Mouse (Mus musculus) embryo, embryonic 9.5 days (tissue): ENCODE results near the gene Bcas1.

ENCODE experiments used
- DNase-seq: peaks from one replicate; pipeline ENCODE4 v3.0.0-alpha.2; 2017; ENCODE audit errors: extremely low spot score

Gene Bcas1

DNA sequence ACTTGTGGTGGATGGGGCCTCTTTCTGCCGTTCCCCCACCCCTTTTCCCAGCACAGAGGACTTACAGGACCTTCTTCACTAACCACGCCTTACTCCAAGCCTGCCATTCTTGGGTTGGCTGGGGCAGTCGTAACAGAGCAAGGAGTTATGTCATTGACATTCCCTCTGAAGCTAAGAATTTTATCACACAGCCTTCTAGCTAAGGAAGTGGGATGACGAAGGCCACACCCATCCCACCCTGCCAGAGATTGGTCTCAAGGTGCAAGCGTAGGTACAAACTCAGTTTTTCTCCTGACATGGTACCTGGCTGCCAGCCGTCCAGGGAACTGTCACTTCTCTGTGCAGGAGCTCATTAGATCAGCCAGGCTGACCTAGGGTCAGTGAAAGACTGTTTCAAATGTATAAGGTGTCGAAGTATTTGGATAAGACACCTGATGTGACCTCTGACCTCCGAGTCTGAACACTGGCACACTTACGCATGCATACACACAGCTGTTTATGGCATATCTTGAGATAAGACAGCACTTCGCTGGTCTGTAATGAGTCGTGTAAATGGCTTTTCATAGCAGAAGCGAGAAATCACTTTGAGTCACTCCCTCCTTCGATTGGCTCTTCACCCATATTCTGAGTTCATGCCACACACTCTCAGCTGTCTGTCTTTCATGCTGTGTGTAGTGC is 117.2 kb downstream of the Bcas1 start:
- DNase-seq = no peak

DNA sequence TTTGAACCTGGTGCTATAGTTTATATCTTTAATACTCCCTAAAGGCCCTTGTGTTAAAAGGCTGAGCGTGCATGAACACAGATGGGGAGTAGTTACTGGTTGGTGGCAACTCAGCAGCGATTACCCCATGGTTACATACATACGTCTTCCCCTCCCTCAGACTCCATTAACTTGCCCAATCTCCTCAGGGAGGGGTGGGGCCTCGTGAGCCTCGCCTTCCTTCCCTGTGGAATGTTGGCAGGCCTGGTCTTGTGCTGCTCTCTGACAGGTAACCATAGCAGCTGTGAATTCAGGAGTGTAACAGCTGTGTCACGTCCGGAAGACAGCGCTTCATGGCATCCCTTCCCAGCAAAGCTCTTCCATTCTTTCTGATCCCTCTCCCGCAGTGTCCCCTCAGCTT is 118.7 kb downstream of the Bcas1 start:
- DNase-seq = no peak

DNA sequence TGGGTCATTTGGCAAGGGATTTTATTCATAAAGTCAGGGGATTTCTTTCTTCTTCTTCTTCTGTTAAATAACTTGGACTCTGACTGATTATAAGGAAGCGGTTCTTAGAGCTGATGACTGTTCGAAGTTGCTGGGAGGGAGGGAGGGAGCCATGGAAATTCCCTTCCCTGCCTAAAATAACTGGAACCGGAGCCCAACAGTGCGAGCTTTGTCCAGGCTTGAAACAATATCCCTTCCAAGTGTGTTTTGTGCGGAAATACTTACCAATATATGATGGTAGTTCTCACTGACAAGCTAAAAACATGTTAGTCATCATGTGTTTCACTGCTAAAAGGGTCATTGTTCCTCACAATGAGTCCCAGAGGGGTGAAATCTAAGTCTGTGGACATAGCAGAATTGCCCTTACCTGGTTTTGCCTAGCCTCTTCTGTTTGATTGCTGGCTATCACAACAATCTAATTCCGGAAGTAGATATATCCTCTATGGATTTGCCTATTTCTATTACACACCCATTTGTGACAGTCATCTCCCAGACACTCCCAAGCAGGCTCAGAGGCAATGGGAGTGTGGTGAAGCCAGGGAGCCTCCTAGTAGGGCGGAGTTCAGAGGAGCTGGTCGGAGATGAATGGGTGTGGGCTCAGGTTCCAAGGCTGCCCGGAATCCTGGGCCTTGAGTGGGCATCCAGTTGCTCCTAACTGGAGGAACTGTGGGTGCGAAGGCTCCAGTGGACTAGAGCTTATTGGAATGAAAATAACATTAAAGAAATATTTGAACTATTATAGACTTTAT is 119.4 kb downstream of the Bcas1 start:
- no peak for DNase-seq

DNA sequence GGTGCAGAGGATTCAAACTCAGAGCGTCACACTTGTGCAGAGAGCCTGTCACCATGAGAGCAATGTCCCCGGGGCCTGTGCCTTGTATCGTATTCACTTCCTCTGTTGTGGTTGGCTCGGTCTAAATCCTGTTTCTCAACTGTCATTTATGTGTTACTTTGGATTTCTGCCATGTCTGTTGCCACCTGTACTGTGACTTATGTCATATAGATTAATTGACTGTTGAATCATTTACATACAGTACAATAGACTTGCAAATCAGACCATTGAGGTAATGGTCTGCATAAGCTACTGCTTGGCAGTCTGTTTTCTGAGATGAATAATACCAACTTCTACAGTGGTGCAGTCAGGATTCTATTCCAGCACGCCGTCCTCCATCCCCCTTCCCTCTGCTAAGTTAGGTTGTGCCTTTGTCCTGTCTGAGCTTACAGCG is 120.0 kb downstream of the Bcas1 start:
- DNase-seq = no peak

DNA sequence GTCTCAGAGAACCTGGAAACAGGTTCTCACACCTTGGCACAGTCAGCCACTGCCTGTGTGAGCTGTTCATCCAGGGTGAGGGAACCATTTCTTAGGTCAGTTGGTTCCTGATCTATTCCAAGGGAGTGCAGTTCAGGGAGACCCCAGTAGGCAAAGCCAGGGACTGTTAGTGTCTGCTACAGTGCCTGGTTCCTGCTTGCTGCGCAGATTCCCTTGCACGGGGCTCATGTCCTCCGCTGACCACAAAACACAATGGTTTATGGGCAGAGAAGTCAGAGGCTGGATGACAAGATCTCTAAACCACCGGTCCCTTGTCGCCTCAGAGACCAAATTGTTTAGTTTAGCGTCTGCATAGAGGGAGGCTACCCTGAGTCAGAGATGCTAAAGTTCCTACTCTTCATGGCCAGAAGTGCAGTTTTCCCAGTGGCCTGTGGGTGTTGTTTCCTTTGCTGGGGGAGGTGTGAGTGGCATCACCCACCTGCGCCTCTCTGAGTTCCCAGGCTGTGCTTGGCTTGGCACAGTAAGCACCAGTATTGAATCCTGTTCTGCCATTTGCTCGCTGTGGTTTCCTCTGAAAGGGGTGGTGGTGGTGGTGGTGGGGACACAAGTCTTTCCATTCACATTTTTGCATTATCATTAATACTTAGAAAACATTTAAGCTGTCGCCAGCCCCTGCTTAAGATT is 120.9 kb downstream of the Bcas1 start:
- no peak for DNase-seq

DNA sequence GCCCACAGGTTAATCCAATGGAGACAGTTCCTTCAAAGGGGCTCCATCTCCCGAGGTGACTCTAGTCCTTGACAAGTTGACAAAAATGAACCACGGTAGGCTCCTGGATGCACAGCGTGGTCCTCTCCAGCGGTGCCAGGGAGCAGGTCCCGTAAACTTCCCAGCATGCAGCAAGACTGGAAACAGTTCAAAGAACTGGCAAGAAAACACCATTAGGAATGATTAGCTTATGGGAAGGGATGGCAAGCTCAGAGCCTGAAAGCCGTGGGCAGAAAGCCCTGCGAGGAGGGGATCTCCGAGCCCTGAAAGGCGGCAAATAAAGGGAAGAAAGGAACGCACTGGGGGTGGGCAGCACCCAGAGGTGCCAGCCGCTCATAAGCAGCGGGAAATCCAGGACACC is 122.9 kb downstream of the Bcas1 start:
- DNase-seq = no peak

DNA sequence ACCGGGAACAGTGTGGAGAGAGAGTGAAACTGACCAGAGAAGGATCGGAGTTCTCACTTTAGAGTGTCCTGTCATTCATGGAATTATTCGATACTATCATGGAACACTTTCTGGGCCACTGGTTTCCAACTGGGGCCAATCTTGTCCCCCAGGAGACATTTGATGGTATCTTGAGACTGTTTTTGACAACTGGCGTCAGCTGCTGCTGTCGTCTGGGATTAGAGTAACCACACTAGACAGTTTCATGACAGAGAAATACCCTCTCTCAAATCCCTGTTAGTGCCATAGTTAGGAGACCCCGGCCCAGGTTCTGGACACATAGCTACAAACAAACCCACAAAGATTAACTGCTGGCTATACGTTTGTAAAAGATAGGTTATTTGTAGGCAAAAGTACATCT is 124.0 kb downstream of the Bcas1 start:
- DNase-seq = no peak

DNA sequence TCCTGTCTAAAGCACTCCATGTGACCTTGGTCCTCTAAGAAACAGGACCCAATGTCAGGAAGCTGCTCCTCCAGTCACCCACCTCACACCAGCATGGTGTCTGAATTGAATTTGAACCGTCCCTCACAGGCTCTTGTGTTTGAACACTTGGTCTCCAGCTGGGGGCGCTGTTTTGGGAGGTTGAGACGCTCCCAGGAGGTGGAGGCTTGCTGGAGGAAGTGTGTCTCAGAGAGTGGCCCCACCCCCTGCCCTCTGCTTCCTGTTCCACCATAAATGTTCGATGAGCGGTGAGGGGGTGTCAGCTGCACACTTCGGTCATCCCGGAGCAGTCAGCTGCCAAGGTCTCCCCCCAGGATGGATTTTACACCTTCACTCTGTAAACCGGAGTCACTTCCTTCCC is 124.8 kb downstream of the Bcas1 start:
- no peak for DNase-seq
